In the genomic region with DNA sequence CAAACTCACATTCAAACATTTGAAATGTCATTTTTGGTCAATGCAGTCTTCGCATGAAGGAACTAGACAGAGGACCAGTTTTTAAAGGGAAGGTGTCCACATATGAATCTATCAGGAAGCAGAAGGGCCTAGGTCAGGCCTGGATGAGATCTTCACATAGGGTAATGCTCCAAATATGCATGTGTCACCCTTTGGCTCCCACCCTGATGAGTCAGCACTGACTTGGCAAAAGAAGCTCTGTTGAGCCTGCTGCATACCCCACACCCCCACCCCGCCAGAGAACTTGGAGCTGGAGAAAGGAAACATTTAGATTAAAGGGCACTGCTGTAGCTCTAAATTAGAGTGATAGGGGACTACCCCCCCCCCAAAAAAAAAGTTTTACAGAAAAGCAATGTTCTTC, we compare ENCODE assay signal across 8 mouse cellular contexts.
DNase-seq lines count a peak whose midpoint lies in the region; ATAC-seq lines count a peak whose summit lies in the region.

No protein-coding gene starts in this region.

- no peak overlapping the region for H3K4me2 ChIP-seq in liver, embryonic 13.5 days

- H3K4me1 ChIP-seq in liver, embryonic 13.5 days (replicated peaks): no peaks in the 10 kb centered on the region

- ATAC-seq in liver, embryonic 13.5 days (ENCODE audit: low read depth): no peak

- H3K36me3 ChIP-seq in liver, embryonic 13.5 days: no peaks in the 10 kb centered on the region

- H3K27ac ChIP-seq in liver, embryonic 13.5 days: no peak overlapping the region

- WGBS in liver, embryonic 13.5 days (ENCODE audit: insufficient replicate concordance): 53% methylated on average over 2 of the region's 2 CpGs

- peak; percentile 58 for DNase-seq in kidney, postnatal 10 days
- DNase-seq in kidney, adult 9 months: no peak
- DNase-seq in adrenal gland, adult 8-10 months: peak; percentile 77
- DNase-seq in gastrocnemius, postnatal 4 days (ENCODE audit: low spot score in 2 of 2): peak; percentile 60 to 76
- peak; percentile 11 for DNase-seq in liver, embryonic 13.5 days
- no peak for DNase-seq in left cerebral cortex, adult 11 months (ENCODE audit: low spot score)
- no peak for DNase-seq in spleen, adult 12 weeks (ENCODE audit: low spot score)
- no peak for DNase-seq in embryo, embryonic 9.5 days (ENCODE audit: extremely low spot score)

- no peak overlapping the region for H3K9ac ChIP-seq in liver, embryonic 13.5 days

- H3K4me3 ChIP-seq in liver, embryonic 13.5 days (replicated peaks): no peak overlapping the region

- no peaks in the 10 kb centered on the region for H3K27me3 ChIP-seq in liver, embryonic 13.5 days

- H3K9me3 ChIP-seq in liver, embryonic 13.5 days (replicated peaks): no peaks in the 10 kb centered on the region

Comparison
In these comparisons a context has a peak if more than half of its experiments do, and no peak if none do; other contexts are left out.
1. DNase-seq: peak in kidney, postnatal 10 days (single experiment), adrenal gland, adult 8-10 months (single experiment), gastrocnemius, postnatal 4 days (2 of 2) and liver, embryonic 13.5 days (single experiment); none in kidney, adult 9 months (single experiment), left cerebral cortex, adult 11 months (single experiment), spleen, adult 12 weeks (single experiment) and embryo, embryonic 9.5 days (single experiment).